Mouse (Mus musculus) megakaryocyte, embryonic 14.5 days (primary cell): ENCODE results near the gene Gm28635. TPM values are rescaled to one million over a fixed set of nuclear protein-coding genes. Genes with fewer than 3 reads are reported as not detected.
A peak's percentile ranks its signal among the peaks of the same experiment; 100 is the strongest.

Source experiments
- H3K27me3 ChIP-seq: replicated peaks from 2 replicates; pipeline ENCODE3; 2012; ENCODE audit warnings: inconsistent platforms
- H3K36me3 ChIP-seq: replicated peaks from 2 replicates; pipeline ENCODE3; 2012; ENCODE audit warnings: low read length, inconsistent platforms, mixed read lengths
- H3K4me1 ChIP-seq: 2 replicates; pipeline ENCODE4 v1.6.1; 2012; ENCODE audit warnings: inconsistent platforms
- H3K4me3 ChIP-seq: replicated peaks from 2 replicates; pipeline ENCODE3; 2012; ENCODE audit warnings: moderate library complexity, mild to moderate bottlenecking, inconsistent platforms
- H3K9me3 ChIP-seq: 2 replicates; pipeline ENCODE4 v1.6.1; 2012; ENCODE audit warnings: inconsistent platforms
- FLI1 ChIP-seq: IDR thresholded peaks from 2 replicates; pipeline ENCODE4 v1.6.1; 2012; ENCODE audit warnings: low read length, inconsistent platforms, mixed read lengths
- GATA1 ChIP-seq: IDR thresholded peaks from 3 replicates; pipeline ENCODE4 v1.6.1; 2012; ENCODE audit warnings: mixed read lengths, low read length, inconsistent platforms, borderline replicate concordance
- polyA plus RNA-seq: library from polyadenylated mRNA; stranded (reverse); fragments of >175 nt; gene quantifications from 2 replicates; pipeline ENCODE4 v1.2.3, GENCODE M21; 2012; ENCODE audit warnings: low replicate concordance; ENCODE audit not compliant: insufficient read depth

The Gm28635 gene
- polyA plus RNA-seq, 1 experiment: not detected

- Histone ChIP-seq H3K27me3 (no peaks in the 10 kb centered on the region), H3K36me3 (peaks cover 55% of the 10 kb centered on the region), H3K4me3 (no peak overlapping the region), H3K4me1 (peaks cover 76% of the 10 kb centered on the region), H3K9me3 (no peaks in the 10 kb centered on the region)
- TF ChIP-seq GATA1 (no peak), FLI1 (no peak)
These were observed 50.8 kb downstream of the Gm28635 start for GRCm38 (mm10) chr2:84627036-84627435.

DNA sequence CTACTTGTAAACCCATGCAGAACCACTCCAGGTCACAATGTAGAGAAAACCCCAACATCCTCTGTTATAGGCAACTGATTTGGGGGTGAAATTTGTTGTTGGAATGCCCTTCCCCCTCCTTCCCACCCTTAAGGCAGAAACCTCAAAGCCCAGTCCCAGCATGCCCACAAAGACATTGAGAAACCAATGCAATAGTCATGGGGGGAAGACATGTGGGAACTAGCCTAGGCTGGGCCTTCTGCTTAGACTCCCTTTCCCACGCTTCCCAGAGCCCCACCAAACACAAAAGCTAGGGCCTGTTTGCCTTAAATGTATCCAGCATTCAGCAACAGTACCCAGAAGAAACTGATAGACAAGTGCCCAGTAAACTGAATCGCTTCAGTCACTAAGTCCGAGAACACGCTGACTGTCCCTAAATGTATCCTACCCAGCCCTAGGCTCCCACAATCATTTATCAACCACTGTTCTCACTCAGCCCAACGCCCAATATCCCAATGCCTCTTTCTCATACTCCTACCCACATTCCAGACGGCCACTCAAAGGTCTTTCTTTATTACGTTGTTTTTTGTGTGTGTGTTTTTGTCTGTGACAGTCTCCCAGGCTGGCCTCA is 51.4 kb downstream of the Gm28635 start:
- Histone ChIP-seq H3K4me3 (no peak overlapping the region), H3K36me3 (peaks cover 55% of the 10 kb centered on the region), H3K9me3 (no peaks in the 10 kb centered on the region), H3K27me3 (no peaks in the 10 kb centered on the region), H3K4me1 (peaks cover 71% of the 10 kb centered on the region)
- TF ChIP-seq FLI1: no peak
- no peak for TF ChIP-seq GATA1

- peak overlapping the region; percentile 71 for H3K4me3 ChIP-seq
These were observed 53.6 kb downstream of the Gm28635 start for GRCm38 (mm10) chr2:84624201-84624600.

DNA sequence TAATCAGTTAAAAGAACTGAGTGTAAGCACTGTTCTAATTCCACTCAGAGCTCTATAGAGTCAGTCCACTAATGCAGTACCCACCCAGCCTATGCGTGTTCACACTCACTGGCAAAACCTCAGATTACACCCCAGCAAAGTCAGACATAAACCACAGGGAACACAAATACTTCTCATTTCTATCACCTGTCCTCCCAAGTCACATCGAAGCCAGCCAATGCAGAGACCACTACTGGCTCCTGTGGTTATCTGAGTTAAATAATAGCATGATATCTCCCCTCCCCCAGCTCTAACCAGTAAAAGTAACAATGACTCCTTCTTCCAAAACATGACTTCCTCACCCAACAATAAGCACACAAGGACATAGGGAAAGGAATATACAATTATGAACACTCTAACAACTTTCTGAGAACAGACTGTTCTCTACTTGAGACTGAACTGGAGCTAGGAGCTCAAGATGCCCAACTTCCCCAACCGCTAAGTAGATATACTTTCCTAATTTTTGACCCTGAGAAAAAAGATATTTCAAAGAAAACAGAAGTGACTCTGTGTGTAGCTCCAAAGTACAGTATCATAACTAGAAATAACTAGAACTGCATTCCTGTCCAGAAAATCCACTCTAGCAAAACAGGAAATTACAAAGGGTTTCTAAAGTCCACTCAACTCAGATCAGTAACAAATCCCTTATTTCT is 54.3 kb downstream of the Gm28635 start:
- Histone ChIP-seq H3K4me3 (no peak overlapping the region), H3K9me3 (no peaks in the 10 kb centered on the region), H3K27me3 (no peaks in the 10 kb centered on the region), H3K4me1 (peaks cover 80% of the 10 kb centered on the region), H3K36me3 (peaks cover 69% of the 10 kb centered on the region)
- TF ChIP-seq FLI1 (no peak), GATA1 (no peak)

More at GRCm38 (mm10) chr2:84624201-84624600, 53.6 kb downstream of the Gm28635 start:
- Histone ChIP-seq H3K4me1 (peaks cover 80% of the 10 kb centered on the region), H3K9me3 (no peaks in the 10 kb centered on the region), H3K27me3 (no peaks in the 10 kb centered on the region), H3K36me3 (peaks cover 66% of the 10 kb centered on the region)
- TF ChIP-seq FLI1: no peak
- no peak for TF ChIP-seq GATA1

DNA sequence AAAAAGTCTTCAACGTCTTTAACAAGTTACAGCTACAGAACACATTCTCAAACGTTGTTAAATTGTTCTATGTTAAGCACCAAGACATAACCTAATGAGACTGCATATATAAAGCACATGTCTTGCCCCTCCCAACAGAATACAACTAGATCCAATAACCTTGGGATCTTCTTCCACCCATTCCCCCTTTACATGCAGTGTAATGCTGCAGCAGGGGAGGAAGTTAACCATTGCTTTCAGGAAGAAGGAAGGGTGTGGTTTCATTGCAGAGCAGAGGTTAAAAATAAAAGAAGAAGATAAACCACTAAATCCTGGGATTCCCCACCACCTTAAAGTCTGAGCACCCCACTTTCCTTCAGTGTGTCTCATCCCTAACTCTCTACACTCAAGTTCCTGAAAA is 55.2 kb downstream of the Gm28635 start:
- TF ChIP-seq FLI1 (no peak), GATA1 (no peak)
- peaks cover 81% of the 10 kb centered on the region for H3K4me1 ChIP-seq
- H3K36me3 ChIP-seq: peaks cover 71% of the 10 kb centered on the region
- no peaks in the 10 kb centered on the region for H3K27me3 ChIP-seq
- H3K9me3 ChIP-seq: no peaks in the 10 kb centered on the region
- H3K4me3 ChIP-seq: no peak overlapping the region

- TF ChIP-seq GATA1 (no peak), FLI1 (no peak)
- no peak overlapping the region for H3K4me3 ChIP-seq
- peaks cover 89% of the 10 kb centered on the region for H3K36me3 ChIP-seq
- H3K9me3 ChIP-seq: no peaks in the 10 kb centered on the region
- H3K27me3 ChIP-seq: no peaks in the 10 kb centered on the region
- peaks cover 56% of the 10 kb centered on the region for H3K4me1 ChIP-seq
These were observed 58.0 kb downstream of the Gm28635 start for GRCm38 (mm10) chr2:84619646-84620340.

DNA sequence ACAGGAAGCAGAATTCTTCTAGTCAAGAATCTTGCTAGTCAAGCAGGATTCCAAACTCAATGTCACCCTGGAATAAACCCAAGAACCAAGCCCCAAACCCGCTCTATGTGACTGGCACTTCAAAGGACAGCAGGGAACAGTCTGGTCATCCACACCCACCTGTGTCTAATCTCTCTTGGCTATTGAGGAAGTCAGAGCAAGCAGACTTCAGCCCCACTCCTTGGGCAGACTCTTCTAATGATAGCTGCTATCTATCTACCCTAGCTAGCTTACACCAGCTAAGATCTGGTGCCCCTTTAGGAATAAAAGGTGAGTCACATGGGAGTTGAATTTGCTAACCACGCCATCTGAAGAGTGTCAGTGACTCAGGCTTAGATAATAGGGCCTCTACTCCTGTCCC is 58.9 kb downstream of the Gm28635 start:
- Histone ChIP-seq H3K4me3 (no peak overlapping the region), H3K9me3 (no peaks in the 10 kb centered on the region), H3K4me1 (peaks cover 47% of the 10 kb centered on the region), H3K36me3 (peaks cover 89% of the 10 kb centered on the region), H3K27me3 (no peaks in the 10 kb centered on the region)
- TF ChIP-seq GATA1: no peak
- no peak for TF ChIP-seq FLI1

- peaks cover 37% of the 10 kb centered on the region for H3K4me1 ChIP-seq
- H3K36me3 ChIP-seq: peaks cover 96% of the 10 kb centered on the region
- no peaks in the 10 kb centered on the region for H3K27me3 ChIP-seq
- H3K9me3 ChIP-seq: no peaks in the 10 kb centered on the region
- TF ChIP-seq FLI1 (no peak), GATA1 (no peak)
- no peak overlapping the region for H3K4me3 ChIP-seq
These were observed 60.0 kb downstream of the Gm28635 start for GRCm38 (mm10) chr2:84617637-84618515.

DNA sequence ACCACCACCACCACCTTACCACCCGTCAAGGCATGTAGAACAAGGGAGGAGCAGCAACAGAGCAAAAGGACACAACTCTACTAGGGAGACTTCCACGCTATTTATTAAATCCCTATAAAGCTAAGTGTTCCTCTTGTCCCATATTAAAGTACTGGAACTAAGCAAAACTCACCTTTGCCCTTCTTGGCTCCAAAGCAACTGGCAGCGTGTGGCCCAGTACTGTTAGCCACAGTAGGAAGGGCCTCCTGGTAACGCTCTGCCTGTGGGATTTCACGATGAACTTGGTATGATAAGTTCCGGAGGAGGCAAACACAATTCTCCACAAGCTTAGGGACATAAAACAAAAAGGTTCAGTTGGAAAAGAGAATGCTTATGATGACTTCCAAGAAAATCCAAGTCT is 65.1 kb downstream of the Gm28635 start:
- TF ChIP-seq GATA1 (no peak), FLI1 (no peak)
- Histone ChIP-seq H3K4me3 (no peak overlapping the region), H3K36me3 (peaks cover 99% of the 10 kb centered on the region)

More for the DNA sequence above, 65.1 kb downstream of the Gm28635 start:
- H3K27me3 ChIP-seq: no peaks in the 10 kb centered on the region
- peaks cover 3% of the 10 kb centered on the region for H3K4me1 ChIP-seq
- H3K9me3 ChIP-seq: no peaks in the 10 kb centered on the region
